Mouse (Mus musculus) erythroblast, embryonic 14.5 days (primary cell): Measurements from ENCODE around the gene Appbp2.

Experiments used
- GATA1 ChIP-seq: IDR thresholded peaks from 2 replicates; pipeline ENCODE4 v1.6.1; 2012; ENCODE audit warnings: low read length, inconsistent platforms, mixed read lengths
- TAL1 ChIP-seq: IDR thresholded peaks from 3 replicates; pipeline ENCODE4 v1.6.1; 2012; ENCODE audit warnings: low read length, inconsistent platforms, mixed read lengths

DNA sequence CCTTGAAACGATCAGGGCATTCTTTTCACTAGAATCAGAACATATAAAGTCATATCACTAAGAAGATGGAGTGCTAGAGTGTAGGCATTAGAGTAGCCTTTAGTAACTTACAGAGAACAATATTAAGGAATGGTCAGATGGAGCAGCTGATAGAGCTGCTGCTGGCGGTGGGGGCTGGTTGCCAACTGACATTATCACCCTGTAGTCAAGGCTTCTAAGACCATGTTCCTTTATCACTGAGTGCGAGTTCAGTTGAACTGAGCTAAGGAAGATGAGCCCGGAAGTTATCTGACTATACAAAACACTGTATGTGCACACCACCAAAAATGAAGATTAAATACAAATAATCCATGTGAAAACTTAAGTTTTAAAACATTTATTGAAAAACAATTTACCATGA is 45.8 kb downstream of the Appbp2 start:
- TF ChIP-seq GATA1, result no peak
- no peak for TF ChIP-seq TAL1
